Mouse (Mus musculus) adrenal gland, postnatal 4 days (tissue): ENCODE results near the gene Trip13. TPM values are rescaled to one million over a fixed set of nuclear protein-coding genes. Genes with fewer than 3 reads are reported as not detected.

Experiments used
- DNase-seq, 2 experiments: peaks; one replicate each; pipeline ENCODE4 v3.0.0; 2021 to 2022; ENCODE audit warnings: low spot score in 2 of 2, mixed read lengths in 2 of 2
- long read RNA-seq, 2 experiments: library from polyadenylated mRNA; stranded (forward); transcript quantifications; one replicate each; pipeline ENCODE4 v2.0.0; 2021
- total RNA-seq, 2 experiments: library from RNA; stranded (reverse); gene quantifications; 2 replicates each; pipeline ENCODE4 v1.2.3; 2021

Gene Trip13
- total RNA-seq = 1 to 10 TPM; 8.3 to 9.4 TPM
- long read RNA-seq, experiment 1, transcript Trip13-201 (13 exons, 3,399 nt) = major isoform, 5 of 8 reads
- long read RNA-seq, experiment 1, partial matches to known transcripts = 0 of 8 reads
- long read RNA-seq, experiment 1, other reads (novel, unspliced or antisense) = 3 of 8 reads
- long read RNA-seq, experiment 2, transcript Trip13-201 (13 exons, 3,399 nt) = major isoform, 19 of 22 reads
- long read RNA-seq, experiment 2, partial matches to known transcripts = 0 of 22 reads
- long read RNA-seq, experiment 2, other reads (novel, unspliced or antisense) = 3 of 22 reads

- DNase-seq = peak; percentile 94
Measured at GRCm38 (mm10) chr13:73937321-73938176, at the start of gene Trip13, which contains the start of gene Brd9. Gene Trip13 (minus strand): TSS chr13:73937784. Gene Brd9 (plus strand): TSS chr13:73937811.

- no peak for DNase-seq
Measured at GRCm38 (mm10) chr13:73976935-73977334, 39.4 kb upstream of the Trip13 start.

GRCm38 (mm10) chr13:73974523-73974922 lies 36.9 kb upstream of the Trip13 start:
- no peak for DNase-seq

GRCm38 (mm10) chr13:73970545-73971448 lies 33.2 kb upstream of the Trip13 start:
- peak in 1 of 2 experiments; percentile 20 for DNase-seq

- DNase-seq = no peak
Measured at GRCm38 (mm10) chr13:73963551-73963950, 26.0 kb upstream of the Trip13 start, which contains the start of gene Zdhhc11. Gene Zdhhc11 (plus strand): TSS chr13:73963851.

- no peak for DNase-seq
Measured at GRCm38 (mm10) chr13:73961177-73961576, 23.6 kb upstream of the Trip13 start.

- DNase-seq = no peak
Measured at GRCm38 (mm10) chr13:73960117-73960652, 22.6 kb upstream of the Trip13 start.

- no peak for DNase-seq
Measured at GRCm38 (mm10) chr13:73955531-73955930, 17.9 kb upstream of the Trip13 start.

- no peak for DNase-seq
Measured at GRCm38 (mm10) chr13:73954666-73955065, 17.1 kb upstream of the Trip13 start.

GRCm38 (mm10) chr13:73953551-73954130 lies 16.1 kb upstream of the Trip13 start:
- DNase-seq = no peak

- no peak for DNase-seq
Measured at GRCm38 (mm10) chr13:73944606-73945005, 7.0 kb upstream of the Trip13 start.

GRCm38 (mm10) chr13:73939101-73939500 lies 1.5 kb upstream of the Trip13 start:
- no peak for DNase-seq

GRCm38 (mm10) chr13:73938177-73938560 lies 585 bp upstream of the Trip13 start:
- DNase-seq = no peak

- DNase-seq = no peak
Measured at GRCm38 (mm10) chr13:73936938-73937320, 655 bp downstream of the Trip13 start.

GRCm38 (mm10) chr13:73932201-73932600 lies 5.4 kb downstream of the Trip13 start:
- DNase-seq = no peak

- no peak for DNase-seq
Measured at GRCm38 (mm10) chr13:73913066-73913465, 24.5 kb downstream of the Trip13 start.

GRCm38 (mm10) chr13:73907683-73908412 lies 29.7 kb downstream of the Trip13 start:
- no peak for DNase-seq

- DNase-seq = no peak
Measured at GRCm38 (mm10) chr13:73907136-73907535, 30.4 kb downstream of the Trip13 start.

- no peak for DNase-seq
Measured at GRCm38 (mm10) chr13:73897561-73897960, 40.0 kb downstream of the Trip13 start.
